Mouse (Mus musculus): Measurements from ENCODE around the gene Rps15.

GRCm38 (mm10) chr10:80339941-80340750 lies 47.9 kb downstream of the Rps15 start:
- no peak for TF ChIP-seq EP300 (IDR thresholded peaks at IDR 0.05; ENCODE audit: low read depth)
- TF ChIP-seq CTCF (IDR thresholded peaks at IDR 0.05; ENCODE audit: low read depth) = peak; percentile 92

All from heart, postnatal 0 days (tissue).